Mouse (Mus musculus) MEL (cell line): ENCODE data around the gene Net1.

ENCODE experiments used
- CTCF ChIP-seq, 3 experiments: IDR thresholded peaks in 2 of 3; conservative IDR thresholded peaks in 1 of 3; 2 replicates each; pipeline ENCODE4 v1.5.1; 2011 to 2012; ENCODE audit warnings: low read length in 3 of 3, low read depth in 2 of 3, mild to moderate bottlenecking in 2 of 3, improper control_type of control experiment in 1 of 3, inconsistent platforms in 1 of 3, mixed read lengths in 1 of 3, moderate library complexity in 1 of 3; ENCODE audit not compliant: control insufficient read depth in 1 of 3, insufficient read depth in 1 of 3, poor library complexity in 1 of 3, severe bottlenecking in 1 of 3
- MYC ChIP-seq: IDR thresholded peaks from 2 replicates; pipeline ENCODE4 v1.6.1; 2011; ENCODE audit warnings: low read depth, mild to moderate bottlenecking, low read length, improper control_type of control experiment, moderate library complexity

DNA sequence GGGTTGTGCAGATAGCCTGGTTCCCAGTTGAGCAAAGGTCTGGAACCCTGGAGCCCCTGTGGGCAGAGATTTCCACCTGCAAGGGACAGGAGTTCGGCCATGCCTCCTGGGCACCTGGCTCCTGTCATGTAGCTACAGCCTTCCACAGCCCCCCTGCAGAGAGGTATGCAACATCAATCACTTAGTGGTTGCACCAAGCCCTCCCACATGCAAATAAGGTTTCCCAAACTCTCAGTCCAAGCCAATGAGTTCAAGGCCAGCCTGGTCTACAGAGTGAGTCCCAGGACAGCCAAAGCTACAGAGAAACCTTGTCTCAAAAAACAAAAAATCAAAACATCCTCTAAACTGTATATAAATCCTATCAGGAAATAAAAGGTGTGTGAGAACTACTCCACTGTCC lies 67.7 kb downstream of the Net1 start:
- TF ChIP-seq CTCF (IDR thresholded peaks at IDR 0.05 in 2 of 3, conservative IDR thresholded peaks at IDR 0.05 in 1 of 3; ENCODE audit: control insufficient read depth in 1 of 3, insufficient read depth in 1 of 3, low read depth in 2 of 3, low read length in 3 of 3, poor library complexity in 1 of 3, severe bottlenecking in 1 of 3), result no peak
- TF ChIP-seq MYC, result no peak
